Mouse (Mus musculus): Measurements from ENCODE around the gene Nol9.

Gene Nol9

DNA sequence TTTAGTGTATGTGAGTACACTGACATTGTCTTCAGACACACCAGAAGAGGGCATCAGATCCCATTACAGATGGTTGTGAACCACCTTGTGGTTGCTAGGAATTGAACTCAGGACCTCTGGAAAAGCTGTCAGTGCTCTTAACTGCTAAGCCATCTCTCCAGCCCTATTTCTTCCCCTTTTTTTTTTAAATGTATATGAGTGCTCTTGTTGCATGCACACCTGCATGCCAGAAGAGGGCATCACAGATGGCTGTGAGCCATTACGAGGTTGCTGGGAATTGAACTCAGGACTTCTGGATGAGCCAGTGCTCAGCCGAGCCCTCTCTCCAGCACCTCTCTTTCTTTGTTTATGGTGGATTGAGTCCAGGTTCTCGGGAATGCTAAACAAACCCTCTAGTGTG lies 70.4 kb downstream of the Nol9 start:
- TF ChIP-seq GATA4 (IDR thresholded peaks at IDR 0.05; ENCODE audit: insufficient replicate concordance, low read length): no peak

DNA sequence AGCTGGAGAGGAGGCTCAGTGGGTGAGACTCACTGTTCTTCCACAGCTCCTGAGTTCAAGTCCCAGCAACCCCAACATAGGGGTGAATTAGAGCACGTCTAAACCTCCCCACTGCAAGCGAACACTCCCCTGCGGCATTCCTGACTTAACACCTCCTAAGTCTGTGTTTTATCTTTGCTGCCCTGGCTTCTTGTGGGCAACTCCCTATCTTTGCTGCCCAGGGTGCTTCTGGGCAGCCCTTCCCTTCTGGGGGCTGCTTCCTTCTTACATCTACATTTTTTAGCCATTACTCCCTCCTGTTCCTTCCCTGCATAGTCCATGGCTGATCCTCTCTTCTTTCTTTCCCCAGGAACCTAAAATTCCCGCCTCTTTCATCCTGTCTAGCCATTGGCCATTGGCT lies 71.6 kb downstream of the Nol9 start:
- no peak for TF ChIP-seq GATA4 (IDR thresholded peaks at IDR 0.05; ENCODE audit: insufficient replicate concordance, low read length)

Measured in liver, adult (tissue).